Mouse (Mus musculus): ENCODE data around the gene Ank2.

GRCm38 (mm10) chr3:127406883-127407282 lies 92.3 kb downstream of the Ank2 start:
- no peak for TF ChIP-seq GATA1 (IDR thresholded peaks at IDR 0.05; ENCODE audit: low read length)
- TF ChIP-seq TAL1 (IDR thresholded peaks at IDR 0.05; ENCODE audit: low read length) = no peak
